Mouse (Mus musculus): ENCODE measurements at regions not wholly inside any gene's neighbourhood (a gene's known extent, or its start where the extent isn't known, plus 50 kb on each side); places are given as distances from the start of the nearest gene placed in this dataset.

DNA sequence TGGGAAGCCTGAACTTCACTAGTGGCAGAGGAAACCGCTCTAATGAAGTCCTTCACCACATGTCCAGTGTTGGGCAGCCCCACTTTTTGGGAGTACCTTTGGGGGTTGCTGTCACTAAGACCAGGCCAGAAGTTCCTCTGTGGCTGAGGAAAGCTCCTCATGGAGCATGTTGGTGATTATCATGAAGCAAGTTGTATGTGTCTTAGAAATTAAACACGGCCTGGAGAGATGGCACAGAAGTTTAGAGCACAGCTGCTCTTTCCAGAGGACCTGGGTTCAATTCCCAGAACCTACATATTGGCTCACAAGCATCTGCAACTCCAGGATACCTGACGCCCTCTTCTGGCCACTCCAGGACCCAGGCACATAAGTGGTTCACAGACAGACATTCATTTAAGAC lies 254.4 kb downstream of the Bcl11a start:
- Histone ChIP-seq H3K36me3 (replicated peaks; ENCODE audit: low read length) (no peaks in the 10 kb centered on the region), H3K4me1 (peaks cover 6% of the 10 kb centered on the region; the same call in 1 of the 2 replicates), H3K4me3 (replicated peaks) (no peak overlapping the region), H3K9me3 (peaks cover 3% of the 10 kb centered on the region; the same call in 1 of the 2 replicates), H3K27me3 (replicated peaks) (peaks cover 6% of the 10 kb centered on the region)
- no peak for TF ChIP-seq FLI1 (IDR thresholded peaks at IDR 0.05; ENCODE audit: low read length)

GRCm38 (mm10) chr11:24333111-24333510 lies 255.3 kb downstream of the Bcl11a start:
- Histone ChIP-seq H3K27me3 (replicated peaks) (peaks cover 6% of the 10 kb centered on the region), H3K4me1 (peaks cover 6% of the 10 kb centered on the region; the same call in 1 of the 2 replicates), H3K9me3 (peaks cover 3% of the 10 kb centered on the region; the same call in 1 of the 2 replicates), H3K4me3 (replicated peaks) (no peak overlapping the region), H3K36me3 (replicated peaks; ENCODE audit: low read length) (no peaks in the 10 kb centered on the region)
- TF ChIP-seq FLI1 (IDR thresholded peaks at IDR 0.05; ENCODE audit: low read length) (no peak), GATA1 (IDR thresholded peaks at IDR 0.05; ENCODE audit: borderline replicate concordance, low read length) (no peak)

DNA sequence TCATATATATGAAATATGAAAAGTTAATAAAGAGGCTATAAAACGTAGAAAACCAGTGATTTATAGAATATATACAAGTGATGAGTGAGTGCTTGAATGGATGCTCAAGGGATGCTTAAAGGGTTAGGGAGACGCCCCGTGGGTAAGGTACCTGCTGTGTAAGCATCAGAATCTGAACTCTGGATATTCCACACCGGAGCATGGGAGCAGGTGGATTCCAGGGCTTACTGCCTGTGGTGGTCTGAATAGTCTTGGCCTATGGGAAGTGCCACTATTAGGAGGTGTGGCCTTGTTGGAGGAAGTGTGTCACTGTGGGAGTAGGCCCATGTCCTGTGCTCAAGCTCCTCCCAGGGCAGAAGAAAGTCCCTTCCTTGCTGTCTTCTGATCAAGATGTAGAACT lies 257.4 kb downstream of the Bcl11a start:
- Histone ChIP-seq H3K36me3 (replicated peaks; ENCODE audit: low read length) (no peaks in the 10 kb centered on the region), H3K27me3 (replicated peaks) (peaks cover under 1% of the 10 kb centered on the region), H3K4me3 (replicated peaks) (no peak overlapping the region), H3K9me3 (peaks cover 3% of the 10 kb centered on the region; the same call in 1 of the 2 replicates), H3K4me1 (peaks cover 11% of the 10 kb centered on the region)
- TF ChIP-seq FLI1 (IDR thresholded peaks at IDR 0.05; ENCODE audit: low read length) (no peak), GATA1 (IDR thresholded peaks at IDR 0.05; ENCODE audit: borderline replicate concordance, low read length) (no peak)

- Histone ChIP-seq H3K4me1 (peaks cover 28% of the 10 kb centered on the region), H3K27me3 (replicated peaks) (no peaks in the 10 kb centered on the region), H3K36me3 (replicated peaks; ENCODE audit: low read length) (no peaks in the 10 kb centered on the region), H3K9me3 (peaks cover 3% of the 10 kb centered on the region; the same call in 1 of the 2 replicates), H3K4me3 (replicated peaks) (no peak overlapping the region)
- TF ChIP-seq GATA1 (IDR thresholded peaks at IDR 0.05; ENCODE audit: borderline replicate concordance, low read length) (no peak), FLI1 (IDR thresholded peaks at IDR 0.05; ENCODE audit: low read length) (no peak)
These were observed 260.3 kb downstream of the Bcl11a start for GRCm38 (mm10) chr11:24338111-24338510.

- peaks cover 28% of the 10 kb centered on the region for H3K4me1 ChIP-seq
- no peak for TF ChIP-seq FLI1 (IDR thresholded peaks at IDR 0.05; ENCODE audit: low read length)
- TF ChIP-seq GATA1 (IDR thresholded peaks at IDR 0.05; ENCODE audit: borderline replicate concordance, low read length) = no peak
- peaks cover 3% of the 10 kb centered on the region; the same call in 1 of the 2 replicates for H3K9me3 ChIP-seq
- H3K27me3 ChIP-seq (replicated peaks) = no peaks in the 10 kb centered on the region
- H3K4me3 ChIP-seq (replicated peaks) = no peak overlapping the region
- no peaks in the 10 kb centered on the region for H3K36me3 ChIP-seq (replicated peaks; ENCODE audit: low read length)
These were observed 261.2 kb downstream of the Bcl11a start for GRCm38 (mm10) chr11:24339061-24339460.

DNA sequence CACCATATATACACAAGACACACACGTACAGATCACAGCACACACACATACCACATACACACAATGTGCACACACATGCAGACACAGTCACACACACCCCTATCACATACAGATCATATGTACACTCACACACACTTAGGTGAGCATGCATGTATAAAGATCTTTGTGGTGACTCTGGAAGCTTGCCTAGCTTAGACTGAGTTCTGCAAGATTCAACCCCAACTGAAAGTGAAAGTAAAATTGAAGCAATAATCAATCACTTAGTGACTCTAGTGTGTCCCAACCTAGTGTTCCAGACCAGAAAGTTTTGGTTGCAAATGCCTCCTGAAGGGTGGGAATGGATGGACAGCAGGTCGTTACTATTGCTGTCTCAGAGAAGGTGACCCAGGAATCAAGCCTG lies 262.8 kb downstream of the Bcl11a start:
- no peaks in the 10 kb centered on the region for H3K9me3 ChIP-seq
- TF ChIP-seq FLI1 (IDR thresholded peaks at IDR 0.05; ENCODE audit: low read length) (no peak), GATA1 (IDR thresholded peaks at IDR 0.05; ENCODE audit: borderline replicate concordance, low read length) (no peak)
- no peaks in the 10 kb centered on the region for H3K27me3 ChIP-seq (replicated peaks)
- peak overlapping the region; percentile 87 for H3K4me3 ChIP-seq (replicated peaks)
- no peaks in the 10 kb centered on the region for H3K36me3 ChIP-seq (replicated peaks; ENCODE audit: low read length)
- peaks cover 28% of the 10 kb centered on the region for H3K4me1 ChIP-seq

DNA sequence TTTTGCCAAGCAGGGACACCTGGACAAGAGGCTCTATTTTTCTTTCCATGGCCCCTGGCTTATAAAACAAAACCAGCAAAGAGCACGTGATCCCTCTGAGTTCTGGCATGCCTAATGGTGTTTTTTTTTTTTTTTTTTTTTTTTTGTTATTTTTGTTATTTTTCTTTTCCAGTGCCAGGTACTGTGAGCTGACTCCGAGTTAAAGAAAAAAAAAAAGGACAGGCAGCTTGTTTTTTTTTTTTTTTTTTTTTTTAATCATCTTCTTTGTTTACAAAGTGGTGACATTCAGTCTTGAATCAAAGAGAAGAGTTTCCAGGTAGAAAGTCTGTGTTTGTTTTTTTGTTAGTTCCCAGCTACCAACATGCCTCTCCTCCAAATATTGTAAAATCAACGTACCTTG lies 263.8 kb downstream of the Bcl11a start:
- Histone ChIP-seq H3K36me3 (replicated peaks; ENCODE audit: low read length) (no peaks in the 10 kb centered on the region), H3K9me3 (no peaks in the 10 kb centered on the region), H3K4me1 (peaks cover 28% of the 10 kb centered on the region), H3K27me3 (replicated peaks) (no peaks in the 10 kb centered on the region), H3K4me3 (replicated peaks) (no peak overlapping the region)
- TF ChIP-seq GATA1 (IDR thresholded peaks at IDR 0.05; ENCODE audit: borderline replicate concordance, low read length) (no peak), FLI1 (IDR thresholded peaks at IDR 0.05; ENCODE audit: low read length) (no peak)

- Histone ChIP-seq H3K4me3 (replicated peaks) (no peak overlapping the region), H3K9me3 (no peaks in the 10 kb centered on the region), H3K36me3 (replicated peaks; ENCODE audit: low read length) (no peaks in the 10 kb centered on the region), H3K27me3 (replicated peaks) (no peaks in the 10 kb centered on the region), H3K4me1 (peaks cover 28% of the 10 kb centered on the region)
- TF ChIP-seq FLI1 (IDR thresholded peaks at IDR 0.05; ENCODE audit: low read length) (no peak), GATA1 (IDR thresholded peaks at IDR 0.05; ENCODE audit: borderline replicate concordance, low read length) (no peak)
These were observed 264.3 kb downstream of the Bcl11a start for GRCm38 (mm10) chr11:24342176-24342575.

DNA sequence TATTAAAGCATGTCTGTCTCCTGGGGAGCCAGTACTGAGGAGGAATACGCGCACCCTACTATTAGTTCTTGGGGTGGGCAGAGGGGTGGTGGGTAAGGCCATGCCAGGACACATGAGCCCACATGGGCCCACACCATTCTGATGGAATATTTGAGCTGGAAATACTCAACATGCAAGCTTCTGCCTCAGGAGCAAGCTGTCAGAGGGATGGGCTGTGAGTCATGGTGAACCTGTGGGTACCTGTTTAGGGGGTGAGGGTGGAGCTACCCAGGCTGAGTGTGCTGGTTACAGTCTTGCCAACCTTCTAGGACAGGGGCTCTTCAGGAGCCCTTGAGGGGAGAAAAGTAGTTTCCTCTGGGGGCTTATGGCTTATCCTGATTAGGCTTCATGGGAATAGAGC lies 264.9 kb downstream of the Bcl11a start:
- Histone ChIP-seq H3K36me3 (replicated peaks; ENCODE audit: low read length) (no peaks in the 10 kb centered on the region), H3K4me1 (peaks cover 28% of the 10 kb centered on the region), H3K27me3 (replicated peaks) (no peaks in the 10 kb centered on the region), H3K4me3 (replicated peaks) (no peak overlapping the region), H3K9me3 (no peaks in the 10 kb centered on the region)
- TF ChIP-seq FLI1 (IDR thresholded peaks at IDR 0.05; ENCODE audit: low read length) (no peak), GATA1 (IDR thresholded peaks at IDR 0.05; ENCODE audit: borderline replicate concordance, low read length) (no peak)

- no peaks in the 10 kb centered on the region for H3K9me3 ChIP-seq
These were observed 269.4 kb downstream of the Bcl11a start for GRCm38 (mm10) chr11:24347225-24347624.

DNA sequence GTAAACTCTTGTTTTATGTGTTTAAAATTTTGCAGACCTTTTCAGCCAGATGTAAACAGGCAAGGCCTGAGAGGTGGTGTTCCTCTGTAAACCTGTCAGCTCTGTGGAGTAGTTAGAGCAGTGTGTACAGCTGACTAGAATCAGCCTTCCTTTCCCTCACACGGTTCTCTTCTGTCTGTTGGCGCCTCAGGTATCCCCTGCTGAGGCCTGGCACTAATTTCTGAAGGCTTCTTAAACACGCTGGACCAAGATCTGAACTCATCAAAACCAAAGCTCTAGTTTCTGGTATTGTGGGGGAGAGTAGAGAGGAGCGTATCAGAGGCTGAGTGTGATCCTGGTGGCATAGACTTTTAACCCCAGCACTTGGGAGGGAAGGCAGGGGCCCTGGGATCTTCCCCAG lies 270.9 kb downstream of the Bcl11a start:
- Histone ChIP-seq H3K9me3 (no peaks in the 10 kb centered on the region), H3K4me3 (replicated peaks) (no peak overlapping the region), H3K4me1 (no peaks in the 10 kb centered on the region), H3K36me3 (replicated peaks; ENCODE audit: low read length) (no peaks in the 10 kb centered on the region), H3K27me3 (replicated peaks) (no peaks in the 10 kb centered on the region)
- no peak for TF ChIP-seq FLI1 (IDR thresholded peaks at IDR 0.05; ENCODE audit: low read length)
- no peak for TF ChIP-seq GATA1 (IDR thresholded peaks at IDR 0.05; ENCODE audit: borderline replicate concordance, low read length)

More at GRCm38 (mm10) chr11:24347225-24347624, 269.4 kb downstream of the Bcl11a start:
- no peak for TF ChIP-seq GATA1 (IDR thresholded peaks at IDR 0.05; ENCODE audit: borderline replicate concordance, low read length)
- TF ChIP-seq FLI1 (IDR thresholded peaks at IDR 0.05; ENCODE audit: low read length) = no peak
- H3K36me3 ChIP-seq (replicated peaks; ENCODE audit: low read length) = no peaks in the 10 kb centered on the region
- no peak overlapping the region for H3K4me3 ChIP-seq (replicated peaks)
- H3K4me1 ChIP-seq = peaks cover 5% of the 10 kb centered on the region; the same call in 1 of the 2 replicates
- no peaks in the 10 kb centered on the region for H3K27me3 ChIP-seq (replicated peaks)

All from megakaryocyte, embryonic 14.5 days (primary cell).